Mouse (Mus musculus): Measurements from ENCODE around the gene Ccdc8.

Gene Ccdc8

DNA sequence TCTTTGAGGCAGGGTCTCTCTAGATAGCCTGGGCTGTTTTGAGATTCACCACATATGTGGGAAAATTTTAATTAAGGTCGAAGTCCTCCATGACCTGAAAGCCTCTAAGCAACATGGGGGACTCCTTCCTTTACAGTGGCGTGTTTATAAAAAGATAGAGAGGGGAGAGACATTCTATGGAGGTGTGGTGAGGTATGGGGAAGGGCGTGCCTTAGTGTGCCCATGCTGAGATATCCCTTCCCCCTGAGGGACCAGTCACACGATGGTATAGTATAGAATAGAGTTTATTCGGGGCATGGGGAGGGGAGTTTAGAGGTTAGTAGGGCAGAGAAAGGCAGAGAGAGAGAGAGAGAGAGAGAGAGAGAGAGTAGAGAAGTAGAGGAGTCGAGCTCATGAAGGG is 14.3 kb upstream of the Ccdc8 start:
- no peak for DNase-seq

DNA sequence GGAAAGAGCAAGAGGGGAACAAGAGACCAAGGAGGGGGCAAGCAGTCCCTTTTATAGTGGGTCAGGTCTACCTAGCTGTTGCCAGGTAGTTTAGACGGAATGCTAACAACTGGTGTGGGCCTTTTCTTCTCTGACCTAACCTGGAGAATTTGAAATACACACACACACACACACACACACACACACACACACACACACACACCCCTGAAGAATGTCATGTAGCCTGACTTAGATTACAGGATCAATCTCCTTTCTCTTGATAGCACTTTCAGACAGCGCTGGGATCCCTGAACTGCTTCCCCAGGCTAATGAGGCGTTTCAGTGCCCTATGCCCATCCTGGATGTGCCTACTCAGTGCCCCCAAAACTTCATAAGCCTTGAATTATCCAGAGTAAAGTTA is 13.9 kb upstream of the Ccdc8 start:
- no peak for DNase-seq

DNA sequence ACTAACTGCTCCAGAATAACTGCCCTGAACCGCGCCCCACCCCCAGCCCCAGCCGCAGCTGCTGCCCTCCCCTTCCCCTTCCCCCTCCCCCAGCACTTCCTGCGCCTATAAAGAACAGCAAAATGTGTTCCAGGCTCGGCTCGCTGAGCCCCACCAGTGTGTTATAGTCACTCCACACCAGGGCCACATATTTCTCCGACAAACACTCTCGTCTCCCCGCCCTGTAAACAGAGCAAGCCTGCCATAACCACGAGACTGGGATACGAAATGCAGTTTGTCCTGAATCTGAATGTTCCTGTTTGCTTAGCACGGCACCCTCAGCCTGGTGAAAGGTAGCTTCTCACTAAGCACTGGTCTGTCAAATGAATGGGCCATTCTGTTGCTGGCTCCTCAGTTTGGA is 12.2 kb upstream of the Ccdc8 start:
- peak; percentile 59 for DNase-seq

DNA sequence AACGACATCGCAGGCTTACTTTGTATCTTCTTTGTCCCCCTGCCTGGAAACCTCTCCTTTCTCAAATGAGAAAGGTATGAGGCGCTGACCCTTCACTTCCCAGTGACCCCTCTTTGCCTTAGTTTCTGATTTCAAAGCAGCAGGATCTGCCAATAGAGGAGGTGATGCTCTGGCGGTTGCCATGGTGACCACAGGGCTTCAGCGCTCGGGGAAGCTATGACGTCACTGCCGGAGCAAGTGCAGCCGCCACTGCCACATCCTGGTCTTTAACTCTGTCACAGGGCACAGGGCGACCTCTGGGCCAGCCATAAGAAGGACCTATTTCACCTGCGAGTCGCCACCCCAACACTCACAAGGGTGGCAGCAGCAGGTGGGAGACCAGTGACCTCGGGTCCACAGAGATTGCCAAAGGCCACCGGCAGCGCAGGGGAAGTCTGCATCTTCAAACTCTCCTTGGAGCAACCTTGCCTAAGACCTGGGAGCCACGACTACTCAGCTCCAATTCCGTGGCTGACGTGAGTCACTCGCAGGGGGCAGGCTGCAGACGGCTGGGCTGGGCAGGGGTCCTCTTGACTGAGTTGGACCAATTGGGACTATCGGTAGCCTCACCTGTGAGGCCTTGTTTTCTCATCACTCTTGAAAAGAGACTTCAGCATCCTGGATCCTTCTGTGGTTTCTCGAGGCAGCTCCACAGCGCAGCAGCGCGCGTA is 9.5 kb upstream of the Ccdc8 start, which contains the start of gene Gm42372:
TSS of gene Gm42372 (plus strand) at position 228 of the 710 bp plus-strand sequence.
- DNase-seq: peak; percentile 38

DNA sequence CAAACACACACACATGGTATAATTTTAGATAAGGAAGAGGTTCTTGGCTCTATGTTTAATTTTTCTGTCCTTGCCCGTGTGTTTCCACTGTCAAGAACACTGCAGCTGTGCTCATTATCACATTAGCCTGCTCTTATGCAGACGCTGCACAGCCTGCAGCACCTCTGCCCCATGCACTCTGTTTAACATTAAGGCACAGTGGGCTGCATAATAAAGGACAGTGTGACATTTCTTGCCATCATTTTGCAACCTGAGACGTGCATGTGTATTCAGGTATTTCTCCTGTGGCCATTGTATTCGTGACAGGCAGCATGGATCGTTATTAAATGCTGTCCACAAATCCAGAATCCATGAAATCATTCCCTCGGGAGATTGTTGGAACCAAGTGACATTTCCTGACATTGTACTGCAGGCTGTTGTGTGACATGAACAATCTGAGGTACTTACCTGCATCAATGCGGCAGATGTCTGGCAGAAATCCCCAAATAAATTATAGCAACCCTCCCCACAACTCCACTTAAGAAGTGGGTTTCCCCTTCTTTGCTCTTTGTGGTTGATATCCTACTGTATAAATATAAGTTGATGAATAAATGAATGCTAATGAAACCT is 4.9 kb upstream of the Ccdc8 start:
- no peak for DNase-seq

DNA sequence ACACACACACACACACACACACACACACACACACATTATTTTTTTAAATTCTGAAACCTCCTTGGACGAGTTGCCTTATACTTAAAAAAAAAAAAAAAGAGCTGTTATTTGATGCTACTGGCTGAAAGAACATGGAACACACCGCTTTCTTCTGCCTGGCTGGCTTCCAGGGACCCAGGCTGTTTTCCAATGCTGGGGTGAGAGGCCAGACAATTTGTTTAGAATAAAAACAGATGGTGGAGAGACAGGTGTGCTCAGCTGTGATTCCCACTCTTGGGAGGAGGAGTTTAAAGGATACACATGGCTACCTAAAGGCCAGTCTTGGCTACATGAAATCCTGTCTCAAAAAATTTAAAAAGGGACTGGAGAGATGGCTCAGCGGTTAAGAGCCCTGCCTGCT is 4.1 kb upstream of the Ccdc8 start:
- DNase-seq: peak; percentile 65

DNA sequence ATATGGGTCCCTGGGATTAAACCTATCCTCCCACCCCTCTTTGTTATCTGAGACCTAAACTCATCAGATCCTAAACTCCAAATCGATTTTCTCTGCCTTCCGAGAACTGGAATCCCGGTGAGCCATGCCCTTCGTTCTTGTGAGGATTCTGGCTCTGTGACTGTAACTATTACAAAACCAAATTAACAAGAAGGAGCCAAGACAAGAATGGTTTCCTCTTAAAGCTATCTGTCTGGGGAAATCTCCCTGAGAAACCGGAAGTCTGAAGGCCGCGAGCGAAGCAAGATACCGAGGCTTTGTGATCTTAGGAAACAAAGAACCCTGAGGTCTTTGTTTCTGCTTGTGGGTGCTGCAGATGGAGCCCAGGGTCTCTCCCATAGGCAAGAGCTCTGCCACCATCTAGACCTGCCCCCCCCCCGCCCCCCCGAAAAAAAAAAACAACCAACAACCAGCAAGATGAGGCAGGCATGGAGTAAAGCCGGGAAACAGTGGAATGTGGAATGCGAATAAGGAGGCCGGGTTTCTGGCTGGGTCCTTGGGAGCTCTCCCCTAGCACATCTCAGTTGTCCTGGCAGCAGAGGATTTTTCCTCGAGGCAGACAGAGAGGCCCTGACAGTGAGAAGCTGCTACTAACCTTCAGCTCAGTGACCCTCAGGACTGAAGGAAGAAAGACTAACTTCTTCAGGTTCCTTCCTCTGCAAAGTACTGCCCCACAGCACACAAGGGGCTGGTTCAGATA is 2.3 kb upstream of the Ccdc8 start:
- DNase-seq: no peak

DNA sequence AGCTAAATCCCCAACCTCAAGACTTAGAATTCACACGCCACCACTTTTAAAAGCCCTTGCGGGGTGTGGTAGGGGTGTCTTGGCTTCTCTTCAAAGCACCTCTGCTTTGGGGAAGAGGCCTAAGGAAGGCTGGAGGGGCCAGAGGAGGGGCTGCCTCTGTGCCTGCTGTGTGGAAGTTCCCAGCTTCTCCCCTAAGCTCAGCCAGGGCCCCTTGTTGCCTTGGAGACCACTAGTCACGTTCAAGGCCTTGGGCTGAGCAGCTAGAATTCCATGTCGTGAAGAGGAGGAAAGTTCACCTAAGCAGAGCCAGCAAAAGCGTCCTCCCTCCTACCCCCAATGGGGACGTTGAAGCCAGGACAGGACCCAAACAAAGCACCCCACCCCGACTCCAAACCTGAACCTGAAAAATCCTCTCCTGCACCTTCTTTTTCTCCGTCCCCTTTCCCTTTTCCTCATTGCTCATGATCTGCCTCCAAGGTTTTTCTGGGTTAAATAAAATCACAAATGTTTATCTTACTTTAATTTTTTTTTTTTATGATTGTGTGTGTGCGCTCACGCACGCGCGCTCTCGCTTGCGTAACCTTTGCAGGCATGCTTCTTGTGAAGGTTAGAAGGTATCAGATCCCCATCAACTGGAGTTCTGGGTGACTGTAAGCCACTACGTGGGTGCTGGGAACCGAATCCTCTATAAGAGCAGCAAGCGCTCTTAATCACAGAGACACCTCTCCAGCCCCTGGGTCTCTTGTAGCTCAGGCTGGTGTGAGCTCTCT is 642 bp upstream of the Ccdc8 start:
- DNase-seq: no peak

DNA sequence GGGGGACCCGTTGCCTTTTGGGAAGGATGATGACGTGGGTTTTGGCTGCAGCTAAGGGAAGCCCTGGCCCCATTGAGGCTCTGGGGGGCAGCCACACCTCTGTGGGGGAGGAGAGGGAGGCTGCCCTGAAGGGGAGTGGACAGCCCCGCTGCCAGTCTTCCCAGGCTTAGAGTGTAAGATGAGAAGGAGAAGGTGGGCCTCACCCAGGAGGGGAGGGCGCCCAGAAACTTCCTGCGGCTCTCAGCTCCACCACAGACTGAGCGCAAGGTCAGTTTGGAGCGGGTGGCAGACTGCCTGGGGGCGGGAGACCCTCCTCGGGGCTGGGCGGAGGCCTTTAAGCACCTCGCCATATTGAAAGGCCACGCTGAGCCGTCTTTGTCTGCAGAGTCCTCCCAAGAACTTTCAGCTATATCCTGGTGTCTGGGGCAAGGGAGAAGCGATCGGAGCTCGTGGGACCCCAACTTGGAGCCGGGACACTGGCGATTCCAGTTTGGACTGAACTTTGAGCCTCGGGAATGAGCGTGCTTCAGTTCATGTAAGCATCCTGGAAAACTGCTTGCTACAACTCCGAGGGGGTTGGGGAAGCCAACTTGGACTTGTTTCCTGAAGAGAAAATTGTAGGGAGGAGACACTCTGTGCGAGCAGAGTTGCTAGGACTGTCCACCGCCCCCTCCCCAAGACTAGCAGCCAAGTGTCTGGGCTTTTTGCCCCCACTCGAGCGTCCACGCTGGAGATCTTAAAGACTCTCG is 1.3 kb downstream of the Ccdc8 start:
- DNase-seq: peak; percentile 88

DNA sequence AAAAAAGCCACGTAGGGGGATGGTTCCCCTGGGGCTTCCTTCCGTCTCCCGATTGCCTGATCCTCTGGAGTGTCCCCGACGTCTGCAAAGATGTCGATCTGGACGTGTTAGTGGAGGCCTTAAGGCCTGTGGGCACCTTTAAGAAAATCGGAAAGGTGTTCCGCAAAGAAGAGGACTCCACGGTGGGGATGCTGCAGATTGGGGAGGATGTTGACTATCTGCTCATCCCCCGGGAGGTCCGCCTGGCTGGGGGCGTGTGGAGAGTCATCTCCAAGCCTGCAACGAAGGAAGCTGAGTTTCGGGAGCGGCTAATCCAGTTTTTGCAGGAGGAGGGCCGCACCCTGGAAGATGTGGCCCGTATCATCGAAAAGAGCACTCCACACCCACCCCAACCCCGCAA is 1.9 kb downstream of the Ccdc8 start:
- DNase-seq: no peak

DNA sequence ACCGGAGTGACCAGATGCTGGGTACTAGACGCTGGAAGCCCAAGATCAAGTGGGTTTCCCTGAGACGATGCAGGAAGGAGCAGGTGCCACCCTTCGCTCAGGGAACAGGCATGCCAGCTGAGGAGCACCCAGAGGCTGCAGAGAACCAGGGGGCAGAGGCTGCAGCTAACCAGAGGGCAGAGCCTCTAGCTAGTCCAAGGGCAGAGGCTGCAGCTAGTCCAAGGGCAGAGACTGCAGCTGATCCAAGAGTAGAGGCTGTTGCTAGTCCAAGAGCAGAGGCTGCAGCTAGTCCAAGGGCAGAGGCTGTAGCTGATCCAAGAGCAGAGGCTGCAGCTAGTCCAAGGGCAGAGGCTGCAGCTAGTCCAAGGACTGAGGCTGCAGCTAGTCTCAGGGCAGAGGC is 2.8 kb downstream of the Ccdc8 start:
- DNase-seq: no peak

DNA sequence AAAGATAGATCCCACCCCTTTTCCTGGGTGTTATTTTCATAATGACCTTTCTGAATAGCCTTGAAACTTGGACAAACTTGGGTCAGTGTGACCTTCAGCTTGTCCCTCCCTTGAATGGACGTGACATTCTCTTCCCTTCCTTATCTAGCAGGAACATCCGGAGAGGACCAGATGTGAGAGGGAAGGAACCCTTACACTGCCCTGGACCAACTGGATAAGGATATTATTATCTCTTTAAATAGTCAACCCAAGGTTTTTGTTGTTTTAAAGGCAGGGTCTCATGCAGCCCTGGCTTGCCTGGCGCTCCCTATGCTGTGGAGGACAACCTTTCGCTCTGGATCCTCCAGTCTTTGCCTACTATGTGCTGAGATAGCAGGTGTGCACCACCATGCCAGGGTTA is 6.7 kb downstream of the Ccdc8 start:
- DNase-seq: no peak

DNA sequence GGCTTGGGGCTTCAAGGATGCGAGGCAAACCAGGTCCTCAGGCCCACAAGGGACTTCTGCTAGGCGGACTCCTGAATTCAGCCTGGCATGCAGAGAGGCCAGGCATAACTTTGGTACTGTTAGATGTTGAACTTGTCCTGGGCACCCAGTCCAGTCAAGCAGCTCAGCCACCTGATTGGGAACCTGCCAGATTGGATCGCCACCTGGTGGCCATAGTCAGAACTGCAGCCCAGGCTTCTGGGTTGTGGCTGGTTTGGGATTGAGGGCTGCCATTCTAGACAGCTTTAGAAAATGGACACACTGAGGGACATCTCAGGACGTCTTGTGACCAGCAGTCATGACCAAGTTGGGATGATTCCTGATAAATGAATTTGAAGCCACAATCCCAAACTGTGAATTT is 7.1 kb downstream of the Ccdc8 start:
- DNase-seq: peak; percentile 90

DNA sequence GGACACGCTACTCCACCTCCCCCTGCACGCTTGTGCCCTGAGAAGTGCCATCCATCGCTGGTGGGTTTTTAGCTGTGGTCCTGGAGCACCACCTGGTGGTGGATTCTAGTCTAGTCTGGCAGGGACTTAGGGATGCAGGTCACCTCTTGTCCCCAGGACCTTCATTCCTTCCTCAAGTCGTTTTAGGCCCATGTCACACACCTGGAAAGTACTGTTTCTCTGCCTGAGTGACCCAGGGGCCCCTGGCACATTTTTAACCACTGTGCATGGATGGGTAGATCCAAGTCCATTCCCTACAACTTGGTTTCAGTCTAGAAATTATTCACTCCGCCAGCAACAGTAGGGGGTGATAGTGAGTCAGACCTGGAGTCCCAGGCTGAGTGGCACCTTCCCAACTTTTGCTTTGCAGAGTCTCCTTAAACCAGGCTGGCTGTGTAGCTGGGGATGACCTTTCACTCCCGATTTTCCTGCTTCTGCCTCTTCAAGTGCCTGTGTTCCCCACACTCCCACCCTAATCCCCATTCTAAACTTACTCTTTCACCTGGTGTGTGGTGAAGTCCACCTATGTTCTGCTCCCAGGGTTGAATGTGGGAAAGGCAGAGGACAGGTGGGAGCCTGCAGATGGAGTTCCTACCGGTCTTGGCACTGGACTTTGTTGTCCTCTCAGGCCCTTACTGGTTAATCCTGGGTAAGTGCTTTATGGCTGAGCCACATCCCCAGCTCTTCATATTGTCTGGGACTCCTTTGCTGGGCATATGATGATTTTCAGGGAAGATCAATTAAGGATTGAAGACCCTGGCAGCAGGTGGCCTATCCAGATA is 10.1 kb downstream of the Ccdc8 start:
- DNase-seq: peak; percentile 85

DNA sequence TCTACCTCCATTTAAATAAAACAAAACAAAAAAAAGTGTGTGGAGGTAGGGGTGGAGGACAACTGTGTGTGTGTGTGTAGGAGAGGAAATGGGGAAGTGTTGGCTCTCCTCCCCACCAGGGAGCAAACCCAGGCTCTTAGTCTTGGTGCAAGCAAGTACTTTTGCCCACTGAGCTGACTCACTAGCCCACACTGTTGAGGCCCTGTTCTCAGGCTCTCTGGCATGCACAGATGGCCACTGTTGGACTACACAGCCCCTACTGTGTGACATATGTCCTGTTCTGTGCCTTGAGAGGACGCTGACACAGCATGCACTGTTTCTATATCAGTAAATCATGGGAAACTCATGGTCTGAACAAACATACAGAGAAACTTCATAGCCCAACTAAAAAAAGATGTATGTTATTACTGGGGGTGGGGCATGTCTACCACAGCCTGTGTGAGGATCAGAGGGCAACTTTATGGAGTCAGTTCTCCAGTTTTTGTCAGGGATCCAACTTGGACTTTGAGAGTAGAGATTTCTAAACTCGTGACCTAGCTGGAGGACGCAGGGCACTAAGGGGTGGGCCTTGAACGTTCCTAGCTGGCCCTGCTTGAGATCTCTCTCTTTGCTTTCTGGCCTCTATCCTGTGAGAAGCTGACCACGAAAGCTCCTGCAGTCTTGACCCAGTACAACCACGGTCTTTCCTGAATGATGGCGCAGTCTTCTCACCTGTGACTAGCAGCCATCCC is 10.9 kb downstream of the Ccdc8 start:
- DNase-seq: peak; percentile 74

DNA sequence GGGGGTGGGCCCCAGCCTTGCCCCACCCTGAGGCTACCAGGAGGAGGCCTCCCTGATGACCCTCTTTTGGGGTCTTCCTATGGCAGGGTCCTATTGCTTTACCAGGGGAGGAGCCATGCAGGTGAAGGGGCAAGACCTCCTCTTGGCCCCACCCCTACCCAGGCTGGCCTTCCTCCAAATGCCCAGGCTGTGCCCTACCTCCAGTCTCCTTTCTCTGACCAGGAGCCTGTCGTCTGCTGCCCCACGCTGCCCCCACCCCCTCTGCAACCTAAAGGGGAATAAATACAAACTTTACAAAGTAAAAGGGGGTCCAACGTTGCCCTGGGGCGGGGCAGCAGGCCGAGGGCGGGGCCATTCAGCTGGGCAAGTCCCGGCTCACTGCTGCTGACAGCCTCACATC is 12.2 kb downstream of the Ccdc8 start:
- DNase-seq: peak; percentile 52

DNA sequence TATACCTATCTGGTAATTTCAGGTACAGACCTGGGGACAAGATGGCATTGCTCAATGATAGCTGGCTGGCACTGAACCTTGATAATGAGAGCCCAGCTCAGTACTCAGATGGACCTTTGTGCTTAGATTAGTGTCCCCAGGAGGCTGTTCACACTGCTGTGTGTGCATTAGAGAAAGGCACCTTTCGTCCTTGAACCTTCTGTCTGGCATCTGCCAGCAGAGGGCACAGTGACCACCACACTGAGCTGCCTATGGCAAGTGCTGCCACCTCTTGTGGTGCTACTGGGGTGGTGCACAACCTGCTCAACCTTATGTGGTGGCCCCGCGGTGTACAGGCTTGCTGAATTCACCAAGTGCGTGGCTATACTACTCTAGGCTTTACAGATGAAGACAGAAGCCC is 14.8 kb downstream of the Ccdc8 start:
- peak; percentile 61 for DNase-seq

DNA sequence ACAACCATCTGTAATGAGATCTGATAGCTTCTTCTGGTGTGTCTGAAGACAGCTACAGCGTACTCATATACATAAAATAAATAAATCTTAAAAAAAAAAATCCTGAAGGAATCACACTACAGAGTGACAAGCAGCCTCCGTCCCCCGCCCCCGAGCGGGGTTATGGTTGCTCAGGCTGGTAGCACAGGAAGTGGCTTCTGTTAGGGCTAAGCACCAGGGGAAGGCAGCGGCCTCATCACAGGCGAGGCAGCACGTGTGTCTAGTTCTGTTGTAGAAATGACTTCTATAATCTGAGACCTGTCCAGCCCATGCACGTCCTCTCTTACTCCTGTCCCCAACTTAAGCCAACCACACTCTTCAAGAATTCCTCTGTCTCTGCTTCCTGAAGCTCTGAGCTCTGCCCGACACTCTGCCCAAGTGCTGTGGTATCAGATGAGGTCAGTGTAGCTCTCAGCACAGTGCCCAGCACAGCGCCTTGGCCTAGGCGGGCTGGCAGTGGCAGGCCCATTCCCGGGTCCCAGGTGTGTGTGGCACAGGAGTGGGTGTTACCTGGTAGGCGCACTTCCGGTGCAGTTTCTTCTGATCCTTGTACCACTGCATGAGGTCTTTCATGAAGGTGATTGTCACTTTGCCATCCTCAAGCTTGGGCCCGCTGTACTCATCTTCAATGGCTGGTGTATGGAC is 17.0 kb downstream of the Ccdc8 start:
- DNase-seq: no peak

DNA sequence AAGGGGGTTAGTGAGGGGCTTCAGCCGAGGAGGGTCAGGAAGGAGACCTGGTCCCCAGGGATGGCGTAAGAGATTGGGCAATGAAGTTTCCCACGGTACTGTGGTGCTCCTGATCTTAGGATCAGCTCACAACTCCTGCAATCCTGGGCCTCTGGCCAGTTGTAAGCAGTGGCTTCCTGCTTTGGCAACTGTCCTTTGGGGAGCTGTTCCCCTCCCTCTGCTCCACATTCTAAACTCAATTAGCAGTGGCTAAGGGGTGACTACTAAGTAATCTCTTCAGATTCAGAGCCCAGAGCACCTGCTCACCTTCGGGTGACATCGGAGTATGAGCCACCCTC is 17.5 kb downstream of the Ccdc8 start:
- DNase-seq: no peak

DNA sequence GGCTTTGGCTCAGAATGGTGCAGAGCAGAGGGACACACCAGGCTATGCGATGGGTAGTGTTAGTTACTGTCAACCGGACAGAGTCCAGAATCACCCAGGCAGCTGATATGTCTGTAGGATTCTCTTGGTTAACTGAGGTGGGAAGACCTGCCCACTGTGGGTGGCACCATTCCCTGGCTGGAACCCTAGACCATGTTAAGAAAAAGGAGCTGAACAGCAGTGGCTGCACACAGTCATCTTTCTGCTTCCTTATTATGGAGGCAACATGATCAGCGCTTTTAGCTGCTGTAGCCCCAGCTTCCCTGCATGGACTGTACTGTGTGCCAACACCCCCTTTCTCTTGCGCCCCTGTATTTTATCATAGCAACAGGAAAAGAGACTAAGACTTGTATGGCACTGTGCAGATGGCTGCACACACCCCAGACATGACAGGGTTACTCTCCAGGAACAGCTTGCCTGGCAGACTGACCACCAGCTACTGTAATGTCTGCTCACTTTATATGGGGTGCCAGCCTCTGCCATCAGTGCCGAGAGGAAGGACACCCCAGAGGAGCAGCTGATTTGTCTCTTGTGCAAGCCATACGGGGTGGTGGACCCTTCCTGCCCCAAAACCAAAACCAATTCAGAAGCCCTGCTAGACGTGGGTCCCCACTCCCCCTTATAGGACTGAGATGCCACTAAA is 19.5 kb downstream of the Ccdc8 start:
- DNase-seq: no peak

Measured in kidney, postnatal 14 days (tissue).